Mouse (Mus musculus) embryonic facial prominence, embryonic 10.5 days (tissue): Measurements from ENCODE around the gene Banp. TPM values are rescaled to one million over a fixed set of nuclear protein-coding genes. Genes with fewer than 3 reads are reported as not detected.
A peak's percentile ranks its signal among the peaks of the same experiment; 100 is the strongest.

ENCODE experiments used
- DNase-seq: peaks from one replicate; pipeline ENCODE4 v3.0.0-alpha.2; 2017; ENCODE audit warnings: low spot score
- H3K27ac ChIP-seq: fragments of 300-500 bp; sonication (generic); replicated peaks from 2 replicates; pipeline ENCODE4 v1.5.1; 2016; ENCODE audit warnings: mild to moderate bottlenecking
- H3K27me3 ChIP-seq: fragments of 300-500 bp; sonication (generic); replicated peaks from 2 replicates; pipeline ENCODE4 v1.6.1; 2016; ENCODE audit warnings: low read depth, mild to moderate bottlenecking; ENCODE audit not compliant: poor library complexity, severe bottlenecking
- H3K36me3 ChIP-seq: fragments of 300-500 bp; sonication (generic); replicated peaks from 2 replicates; pipeline ENCODE4 v1.6.1; 2016; ENCODE audit warnings: mild to moderate bottlenecking, moderate library complexity
- H3K4me1 ChIP-seq: fragments of 300-500 bp; sonication (generic); 2 replicates; pipeline ENCODE4 v1.6.1; 2016
- H3K4me3 ChIP-seq: fragments of 300-500 bp; sonication (generic); 2 replicates; pipeline ENCODE4 v1.5.1; 2016; ENCODE audit warnings: mild to moderate bottlenecking, moderate library complexity
- H3K9me3 ChIP-seq: fragments of 300-500 bp; sonication (generic); 2 replicates; pipeline ENCODE4 v1.6.1; 2016; ENCODE audit warnings: mild to moderate bottlenecking
- WGBS: fragments of 180-500 bp; shearing (Covaris S2); methylation state at CpG from one replicate; pipeline ENCODE4 v1.1.7; 2016; 5-methylcytosine and 5-hydroxymethylcytosine counted together
- polyA plus RNA-seq: library from polyadenylated mRNA; unstranded; fragments of >200 nt; fragmentation: Nextera tagmentation; extraction: Ambion mirVana; gene quantifications from 2 replicates; pipeline ENCODE4 v1.2.1, GENCODE M21; 2016

Banp gene
- polyA plus RNA-seq, 1 experiment from 2014 or later, result 55.2 TPM

DNA sequence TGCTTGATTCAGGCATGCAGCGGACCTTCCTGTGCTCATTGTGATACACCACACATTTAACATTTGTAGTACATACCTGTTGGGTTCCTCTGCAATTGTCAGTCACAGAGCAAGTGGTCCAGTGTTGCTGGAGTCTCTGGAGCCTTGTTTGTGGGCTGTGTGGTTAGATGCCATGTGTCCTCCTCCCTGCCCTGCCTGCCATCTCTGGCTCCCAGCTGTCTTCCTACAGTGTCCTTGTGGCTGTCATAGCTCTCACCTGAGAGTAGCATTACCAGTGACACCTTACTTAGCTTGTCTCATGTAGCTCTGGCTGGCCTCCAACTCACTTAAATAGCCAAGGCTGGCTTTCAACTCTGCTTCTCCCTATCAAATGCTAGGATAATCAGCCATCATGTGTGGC lies 69.6 kb downstream of the Banp start:
- DNase-seq, result no peak
- no peaks in the 10 kb centered on the region for H3K9me3 ChIP-seq
- peaks cover 10% of the 10 kb centered on the region for H3K4me1 ChIP-seq
- no peak overlapping the region for H3K4me3 ChIP-seq
- peaks cover 93% of the 10 kb centered on the region for H3K36me3 ChIP-seq
- WGBS, result 94% methylated on average over 1 of the region's 1 CpGs
- H3K27ac ChIP-seq, result no peak overlapping the region
- no peaks in the 10 kb centered on the region for H3K27me3 ChIP-seq

DNA sequence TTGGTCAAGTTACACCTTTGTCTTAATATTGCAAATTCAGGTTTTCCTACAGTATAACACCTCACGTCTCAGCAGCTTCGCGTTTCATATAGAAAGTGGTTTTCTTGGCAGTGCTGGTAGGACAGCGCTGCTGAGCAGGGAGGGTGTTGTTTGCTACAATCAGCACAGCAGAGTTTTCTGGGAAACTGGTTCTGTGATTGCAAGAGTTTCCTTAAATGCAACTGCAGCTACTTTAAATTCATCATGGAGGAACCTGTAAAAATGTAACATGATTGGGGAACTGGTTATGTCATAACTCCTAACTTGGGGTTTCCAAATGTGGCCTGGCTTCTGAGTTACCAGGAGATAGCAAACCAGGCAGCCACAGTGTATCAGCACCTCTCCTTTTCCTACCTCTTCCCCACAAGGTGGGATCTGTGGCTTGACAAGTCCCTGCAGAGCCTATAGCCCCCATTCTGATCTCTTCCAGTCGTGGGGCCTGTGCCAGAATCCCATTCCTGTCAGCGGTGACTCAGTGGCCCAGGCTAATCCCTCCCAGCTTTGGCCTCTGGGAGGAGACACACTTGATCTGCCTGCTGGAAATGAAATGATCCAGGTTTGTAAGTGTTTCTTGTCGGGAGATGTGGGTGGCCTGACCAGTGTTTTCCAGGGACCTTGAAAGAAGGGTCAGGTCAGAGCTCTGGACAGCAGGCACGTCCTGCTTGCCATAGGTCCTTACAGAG lies 70.7 kb downstream of the Banp start:
- H3K9me3 ChIP-seq, result no peaks in the 10 kb centered on the region
- H3K4me1 ChIP-seq, result peaks cover 10% of the 10 kb centered on the region
- DNase-seq, result no peak
- H3K27ac ChIP-seq, result no peak overlapping the region
- WGBS, result 84% methylated on average over 8 of the region's 8 CpGs
- H3K27me3 ChIP-seq, result no peaks in the 10 kb centered on the region
- H3K36me3 ChIP-seq, result peaks cover 95% of the 10 kb centered on the region
- H3K4me3 ChIP-seq, result no peak overlapping the region

DNA sequence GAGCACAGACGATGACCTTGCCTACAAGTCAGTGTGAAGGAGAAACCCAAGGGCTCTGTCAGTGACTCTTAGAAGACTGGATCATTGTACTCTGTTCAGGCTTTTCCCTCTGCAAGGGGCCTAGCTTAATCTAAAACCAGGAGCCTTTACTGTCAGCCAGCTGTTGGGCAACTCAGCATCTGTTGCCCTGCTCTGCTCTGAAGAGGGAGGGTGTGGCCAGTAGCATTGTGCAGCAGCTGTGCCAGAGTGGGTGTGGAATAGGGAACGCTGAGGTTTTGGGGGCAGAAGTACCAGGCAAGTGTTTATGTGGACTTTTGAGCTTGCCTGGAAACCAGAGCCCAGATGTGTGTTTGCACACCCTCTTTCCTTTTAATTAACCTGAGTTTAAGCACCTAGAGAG lies 72.2 kb downstream of the Banp start:
- WGBS, result 88% methylated on average over 2 of the region's 2 CpGs
- no peak overlapping the region for H3K4me3 ChIP-seq
- no peaks in the 10 kb centered on the region for H3K27me3 ChIP-seq
- DNase-seq, result no peak
- peaks cover 10% of the 10 kb centered on the region for H3K4me1 ChIP-seq
- no peak overlapping the region for H3K27ac ChIP-seq
- peaks cover 100% of the 10 kb centered on the region for H3K36me3 ChIP-seq
- no peaks in the 10 kb centered on the region for H3K9me3 ChIP-seq

DNA sequence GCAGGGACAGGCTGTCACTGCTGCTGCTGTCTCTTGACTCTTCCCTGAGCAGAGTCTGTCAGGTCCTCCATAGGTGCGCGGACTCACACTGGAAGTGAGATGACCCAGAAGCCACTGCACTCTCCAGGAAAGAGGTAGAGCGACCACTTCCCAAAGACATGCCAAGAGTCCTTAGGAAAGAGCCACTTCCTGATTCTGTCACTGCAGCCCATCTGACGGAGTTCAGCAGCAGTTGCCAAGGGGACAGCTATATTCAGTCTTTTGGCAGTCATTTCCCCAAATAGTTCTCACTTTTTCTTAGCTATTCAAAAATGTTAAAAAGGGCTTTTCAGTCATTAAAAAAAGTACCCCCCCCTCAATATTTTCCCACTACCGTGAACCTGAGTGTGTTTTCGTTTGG lies 72.7 kb downstream of the Banp start:
- WGBS, result 91% methylated on average over 6 of the region's 6 CpGs
- no peak for DNase-seq
- H3K36me3 ChIP-seq, result peaks cover 100% of the 10 kb centered on the region

DNA sequence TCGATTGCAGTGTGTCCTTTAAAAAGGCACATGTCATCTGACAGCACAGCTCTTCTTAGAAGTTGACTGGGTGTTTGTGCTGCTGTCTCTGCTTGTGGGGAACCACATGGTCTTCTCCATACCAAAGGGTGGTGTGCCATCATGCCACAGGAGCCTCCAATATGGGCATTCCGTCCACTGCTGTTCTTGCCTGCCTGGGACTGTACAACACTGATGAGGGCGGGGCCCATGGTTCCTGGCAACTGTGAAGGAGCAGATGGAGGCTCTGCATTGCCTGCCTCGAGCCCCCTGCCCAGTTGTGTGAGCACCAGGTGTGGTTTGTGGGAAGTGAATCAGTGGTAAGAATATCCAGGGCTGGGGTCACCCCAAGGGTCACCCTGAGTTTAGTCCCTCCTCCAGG lies 73.2 kb downstream of the Banp start:
- H3K4me1 ChIP-seq, result peaks cover 10% of the 10 kb centered on the region
- H3K4me3 ChIP-seq, result no peak overlapping the region
- H3K27me3 ChIP-seq, result no peaks in the 10 kb centered on the region
- H3K27ac ChIP-seq, result no peak overlapping the region
- H3K9me3 ChIP-seq, result no peaks in the 10 kb centered on the region
- no peak for DNase-seq
- H3K36me3 ChIP-seq, result peaks cover 98% of the 10 kb centered on the region
- WGBS, result 88% methylated on average over 4 of the region's 4 CpGs

More for the DNA sequence above, 72.7 kb downstream of the Banp start:
- H3K4me3 ChIP-seq, result no peak overlapping the region
- H3K4me1 ChIP-seq, result peaks cover 10% of the 10 kb centered on the region
- H3K27me3 ChIP-seq, result no peaks in the 10 kb centered on the region
- H3K27ac ChIP-seq, result no peak overlapping the region
- H3K9me3 ChIP-seq, result no peaks in the 10 kb centered on the region

DNA sequence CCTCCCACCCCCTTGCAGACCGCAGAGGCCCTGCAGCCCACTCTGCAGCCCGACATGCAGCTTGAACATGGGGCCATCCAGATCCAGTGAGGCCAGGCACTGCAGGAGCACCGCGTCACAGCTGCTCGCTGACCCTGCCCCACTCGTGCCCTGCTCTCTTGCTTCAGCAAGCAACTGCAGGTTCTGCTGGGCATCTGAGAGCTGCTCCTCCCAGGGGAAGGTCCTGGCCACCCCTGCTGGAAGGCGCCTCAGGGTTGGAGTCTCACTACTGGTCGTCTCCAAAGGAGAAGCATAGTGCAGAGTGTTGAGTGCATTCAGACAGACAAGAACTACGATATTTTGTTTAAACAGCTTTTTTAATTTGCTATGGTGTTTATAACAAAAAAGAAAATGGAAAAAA lies 76.0 kb downstream of the Banp start:
- H3K27ac ChIP-seq, result no peak overlapping the region
- WGBS, result 91% methylated on average over 9 of the region's 9 CpGs
- H3K27me3 ChIP-seq, result no peaks in the 10 kb centered on the region
- peaks cover 69% of the 10 kb centered on the region for H3K36me3 ChIP-seq
- H3K4me3 ChIP-seq, result no peak overlapping the region
- peaks cover 14% of the 10 kb centered on the region for H3K4me1 ChIP-seq
- no peaks in the 10 kb centered on the region for H3K9me3 ChIP-seq
- DNase-seq, result no peak

- no peaks in the 10 kb centered on the region for H3K27me3 ChIP-seq
- no peak overlapping the region for H3K4me3 ChIP-seq
- 77% methylated on average over 4 of the region's 4 CpGs for WGBS
- H3K9me3 ChIP-seq, result no peaks in the 10 kb centered on the region
- DNase-seq, result no peak
- H3K4me1 ChIP-seq, result peaks cover 35% of the 10 kb centered on the region
- H3K27ac ChIP-seq, result no peak overlapping the region
- peaks cover 44% of the 10 kb centered on the region for H3K36me3 ChIP-seq
Observed at GRCm38 (mm10) chr8:122028116-122028515, 78.6 kb downstream of the Banp start.

- Histone ChIP-seq H3K27me3 (no peaks in the 10 kb centered on the region), H3K4me3 (no peak overlapping the region), H3K9me3 (no peaks in the 10 kb centered on the region), H3K4me1 (peaks cover 35% of the 10 kb centered on the region), H3K27ac (no peak overlapping the region), H3K36me3 (peaks cover 15% of the 10 kb centered on the region)
- WGBS, result 53% methylated on average over 7 of the region's 7 CpGs
- no peak for DNase-seq
Observed at GRCm38 (mm10) chr8:122030965-122031364, 81.4 kb downstream of the Banp start.

- Histone ChIP-seq H3K9me3 (no peaks in the 10 kb centered on the region), H3K4me3 (no peak overlapping the region), H3K27me3 (no peaks in the 10 kb centered on the region), H3K36me3 (no peaks in the 10 kb centered on the region), H3K4me1 (peaks cover 47% of the 10 kb centered on the region), H3K27ac (no peak overlapping the region; the same call in 1 of the 2 replicates)
- no peak for DNase-seq
- 66% methylated on average over 9 of the region's 9 CpGs for WGBS
Observed at GRCm38 (mm10) chr8:122032741-122033140, 83.2 kb downstream of the Banp start.

DNA sequence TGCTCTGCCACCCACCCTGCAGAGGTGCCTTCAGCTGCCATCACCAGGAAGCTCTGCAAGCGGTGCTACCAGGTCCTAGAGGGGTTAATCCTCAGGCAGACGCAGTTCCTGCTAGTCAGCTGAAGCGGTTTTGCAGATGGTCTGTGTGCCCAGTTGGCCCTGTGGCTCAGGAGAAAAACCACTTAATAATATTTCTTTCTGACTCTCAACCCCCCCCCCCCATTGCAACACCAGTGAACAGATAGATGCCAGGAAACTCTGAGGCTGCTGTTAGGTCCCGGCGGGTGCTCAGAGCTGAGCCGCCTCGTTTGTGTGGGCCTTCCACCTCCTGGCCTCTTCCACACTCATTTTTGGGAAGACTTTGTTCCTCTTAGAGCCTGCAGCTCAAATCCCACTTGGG lies 86.0 kb downstream of the Banp start:
- 81% methylated on average over 7 of the region's 7 CpGs for WGBS
- DNase-seq, result no peak
- Histone ChIP-seq H3K4me1 (peaks cover 39% of the 10 kb centered on the region), H3K27me3 (no peaks in the 10 kb centered on the region), H3K27ac (peak overlapping the region; percentile 20; the same call in 1 of the 2 replicates), H3K4me3 (no peak overlapping the region), H3K9me3 (no peaks in the 10 kb centered on the region), H3K36me3 (no peaks in the 10 kb centered on the region)

GRCm38 (mm10) chr8:122036325-122036724 lies 86.8 kb downstream of the Banp start:
- no peak overlapping the region for H3K4me3 ChIP-seq
- 87% methylated on average over 6 of the region's 6 CpGs for WGBS
- no peaks in the 10 kb centered on the region for H3K27me3 ChIP-seq
- no peak overlapping the region for H3K27ac ChIP-seq
- H3K36me3 ChIP-seq, result no peaks in the 10 kb centered on the region
- H3K9me3 ChIP-seq, result no peaks in the 10 kb centered on the region
- DNase-seq, result no peak
- peaks cover 34% of the 10 kb centered on the region for H3K4me1 ChIP-seq

DNA sequence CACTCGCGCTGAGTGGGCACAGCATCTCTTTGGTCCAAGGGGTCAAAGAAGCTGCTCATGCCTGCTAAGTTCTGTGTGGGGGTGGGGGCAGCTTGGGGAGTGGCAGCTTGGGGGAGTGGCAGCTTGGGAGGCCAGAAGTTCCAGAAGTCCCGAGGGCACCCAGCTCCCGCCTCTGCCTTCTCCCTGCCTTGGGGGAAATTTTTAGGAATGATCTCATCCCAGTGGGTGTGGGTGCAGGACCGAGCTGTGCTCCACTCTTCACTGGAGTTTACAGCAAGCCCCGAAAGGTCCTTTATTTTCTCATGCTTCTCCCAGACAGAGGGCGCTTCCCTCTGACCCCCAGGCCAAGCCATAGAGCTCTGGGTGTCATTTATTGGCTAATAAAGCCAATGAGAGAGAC lies 87.7 kb downstream of the Banp start:
- H3K27me3 ChIP-seq, result no peaks in the 10 kb centered on the region
- no peaks in the 10 kb centered on the region for H3K36me3 ChIP-seq
- DNase-seq, result no peak
- H3K4me3 ChIP-seq, result no peak overlapping the region
- H3K4me1 ChIP-seq, result peaks cover 31% of the 10 kb centered on the region
- WGBS, result 77% methylated on average over 7 of the region's 7 CpGs
- H3K27ac ChIP-seq, result no peak overlapping the region
- no peaks in the 10 kb centered on the region for H3K9me3 ChIP-seq

- no peak for DNase-seq
- Histone ChIP-seq H3K9me3 (no peaks in the 10 kb centered on the region), H3K4me3 (no peak overlapping the region), H3K27ac (no peak overlapping the region), H3K4me1 (peaks cover 32% of the 10 kb centered on the region), H3K27me3 (peaks cover 4% of the 10 kb centered on the region), H3K36me3 (no peaks in the 10 kb centered on the region)
- 92% methylated on average over 6 of the region's 6 CpGs for WGBS
Observed at GRCm38 (mm10) chr8:122038076-122038475, 88.5 kb downstream of the Banp start.
